ENCODE assay signal across 10 mouse cellular contexts in genomic region chr19:4855951-4856350, GRCm38 (mm10). TPM values are rescaled to one million over a fixed set of nuclear protein-coding genes. Genes with fewer than 3 reads are reported as not detected.
DNase-seq lines count a peak whose midpoint lies in the region; ATAC-seq and TF ChIP-seq lines count a peak whose summit lies in the region.
"Had no signal": no experiment of that assay in that cellular context is flagged by ENCODE, and none has a peak within 500 bp of the region (broad histone marks: within the 10 kb centered on the region; RNA-seq: fewer than 3 reads in every experiment).

No protein-coding gene starts in this region.

- peaks cover 16% of the 10 kb centered on the region for H3K4me1 ChIP-seq in heart, embryonic 10.5 days
- H3K4me1 ChIP-seq in forebrain, embryonic 16.5 days (replicated peaks; ENCODE audit: control insufficient read depth, insufficient read depth, low read length): peaks cover 8% of the 10 kb centered on the region
- H3K4me1 ChIP-seq in liver, embryonic 15.5 days (replicated peaks): peaks cover 59% of the 10 kb centered on the region
- H3K4me1 ChIP-seq in lung, adult 2 months (ENCODE audit: control insufficient read depth, insufficient read depth, low read length): no peaks in the 10 kb centered on the region

- no peak for TF ChIP-seq POLR2A in lung, adult 2 months (IDR thresholded peaks at IDR 0.05; ENCODE audit: borderline replicate concordance, extremely low read depth, low read depth, low read length)

- no peak for ATAC-seq in forebrain, embryonic 16.5 days
- ATAC-seq in liver, embryonic 15.5 days (ENCODE audit: insufficient read depth): no peak

- no peak for DNase-seq in heart, embryonic 10.5 days (ENCODE audit: low spot score)
- no peak for DNase-seq in heart, adult 11 months
- DNase-seq in adrenal gland, postnatal 14 days: peak; percentile 63
- no peak for DNase-seq in thymus, postnatal 25 days
- no peak for DNase-seq in lung, adult 2 months
- DNase-seq in retina, embryonic 14.5 days (ENCODE audit: low spot score): no peak
- DNase-seq: thymus, adult 18-20 months had no signal

- H3K9ac ChIP-seq in forebrain, embryonic 16.5 days (replicated peaks; ENCODE audit: low read depth, low read length): no peak overlapping the region
- H3K9ac ChIP-seq in liver, embryonic 15.5 days: no peak overlapping the region

- peak overlapping the region; percentile 100 for H3K4me2 ChIP-seq in forebrain, embryonic 16.5 days (ENCODE audit: low read length)
- peak overlapping the region; percentile 88 for H3K4me2 ChIP-seq in liver, embryonic 15.5 days

- no peak overlapping the region for H3K27ac ChIP-seq in heart, embryonic 10.5 days
- H3K27ac ChIP-seq in forebrain, embryonic 16.5 days (ENCODE audit: low read length): no peak overlapping the region
- no peak overlapping the region for H3K27ac ChIP-seq in liver, embryonic 15.5 days (replicated peaks)

- TF ChIP-seq CTCF in lung, adult 2 months (IDR thresholded peaks at IDR 0.05; ENCODE audit: insufficient read depth, low read length): no peak

- no peaks in the 10 kb centered on the region for H3K9me3 ChIP-seq in heart, embryonic 10.5 days
- no peaks in the 10 kb centered on the region for H3K9me3 ChIP-seq in forebrain, embryonic 16.5 days (ENCODE audit: control insufficient read depth, low read length)
- H3K9me3 ChIP-seq in liver, embryonic 15.5 days (replicated peaks): no peaks in the 10 kb centered on the region

- H3K36me3 ChIP-seq in heart, embryonic 10.5 days: no peaks in the 10 kb centered on the region; the same call in 1 of the 2 replicates
- no peaks in the 10 kb centered on the region for H3K36me3 ChIP-seq in forebrain, embryonic 16.5 days (ENCODE audit: control insufficient read depth, insufficient read depth)
- H3K36me3 ChIP-seq in liver, embryonic 15.5 days (replicated peaks): no peaks in the 10 kb centered on the region

- H3K27me3 ChIP-seq in heart, embryonic 10.5 days (ENCODE audit: insufficient read depth, poor library complexity, severe bottlenecking): peaks cover 24% of the 10 kb centered on the region
- H3K27me3 ChIP-seq in forebrain, embryonic 16.5 days (replicated peaks; ENCODE audit: control insufficient read depth, insufficient read depth, low read length): no peaks in the 10 kb centered on the region
- H3K27me3 ChIP-seq in liver, embryonic 15.5 days: peaks cover 67% of the 10 kb centered on the region

- 74% methylated on average over 4 of the region's 4 CpGs for WGBS in heart, embryonic 10.5 days
- WGBS in forebrain, embryonic 16.5 days: 61% methylated on average over 4 of the region's 4 CpGs
- 65% methylated on average over 4 of the region's 4 CpGs for WGBS in liver, embryonic 15.5 days (ENCODE audit: insufficient replicate concordance)
- WGBS in lung, adult 2 months: 80% methylated on average over 4 of the region's 4 CpGs

- H3K4me3 ChIP-seq in heart, embryonic 10.5 days: peak overlapping the region; percentile 71
- no peak overlapping the region for H3K4me3 ChIP-seq in forebrain, embryonic 16.5 days (replicated peaks; ENCODE audit: low read length)
- peak overlapping the region; percentile 62 for H3K4me3 ChIP-seq in liver, embryonic 15.5 days (replicated peaks)
- no peak overlapping the region for H3K4me3 ChIP-seq in lung, adult 2 months (replicated peaks; ENCODE audit: extremely low read depth, low read depth, low read length)

RNA-seq across cellular contexts. Expression of gene Ctsf, which starts 1.0 kb away (rescaled TPM):
- polyA plus RNA-seq in heart, embryonic 10.5 days (2016; fragmentation: Nextera tagmentation; extraction: Ambion mirVana): 30.3 and 32.2 TPM in 2 replicates
- total RNA-seq in adrenal gland, postnatal 14 days (2021): 261 and 277 TPM in 2 replicates
- polyA plus RNA-seq in forebrain, embryonic 16.5 days (2015; fragmentation: Nextera tagmentation; extraction: Ambion mirVana): 59.2 and 73.6 TPM in 2 replicates
- 25.8 and 28.8 TPM in 2 replicates for polyA plus RNA-seq in liver, embryonic 15.5 days (2015; fragmentation: Nextera tagmentation; extraction: Ambion mirVana)
- 48.7 and 76.1 TPM in 2 replicates for polyA plus RNA-seq in lung, adult 2 months (2012; rRNA removed)

RNA-seq across cellular contexts. Expression of gene Ccdc87, which starts 16.8 kb away (rescaled TPM):
- polyA plus RNA-seq in heart, embryonic 10.5 days (2016; fragmentation: Nextera tagmentation; extraction: Ambion mirVana): 0.17 TPM in 1 of 2 replicates, not detected in the other
- total RNA-seq in adrenal gland, postnatal 14 days (2021): 0.19 TPM in 2 replicates
- polyA plus RNA-seq in forebrain, embryonic 16.5 days (2015; fragmentation: Nextera tagmentation; extraction: Ambion mirVana): 0.61 and 0.62 TPM in 2 replicates
- not detected in 2 replicates for polyA plus RNA-seq in liver, embryonic 15.5 days (2015; fragmentation: Nextera tagmentation; extraction: Ambion mirVana)
- polyA plus RNA-seq in lung, adult 2 months (2012; rRNA removed): 0.33 and 0.46 TPM in 2 replicates
- total RNA-seq: neutrophil, adult 5-6 weeks had no signal

RNA-seq across cellular contexts. Expression of gene Ccs, which starts 16.8 kb away (rescaled TPM):
- polyA plus RNA-seq in heart, embryonic 10.5 days (2016; fragmentation: Nextera tagmentation; extraction: Ambion mirVana): 39.7 and 54.2 TPM in 2 replicates
- 107 and 116 TPM in 2 replicates for total RNA-seq in adrenal gland, postnatal 14 days (2021)
- 34.7 and 38.6 TPM in 2 replicates for polyA plus RNA-seq in forebrain, embryonic 16.5 days (2015; fragmentation: Nextera tagmentation; extraction: Ambion mirVana)
- polyA plus RNA-seq in liver, embryonic 15.5 days (2015; fragmentation: Nextera tagmentation; extraction: Ambion mirVana): 52.4 and 61.9 TPM in 2 replicates
- polyA plus RNA-seq in lung, adult 2 months (2012; rRNA removed): 32.5 and 44.7 TPM in 2 replicates

RNA-seq across cellular contexts. Expression of gene Actn3, which starts 21.8 kb away (rescaled TPM):
- polyA plus RNA-seq in heart, embryonic 10.5 days (2016; fragmentation: Nextera tagmentation; extraction: Ambion mirVana): 6.8 and 9.9 TPM in 2 replicates
- 0.67 and 1.4 TPM in 2 replicates for total RNA-seq in adrenal gland, postnatal 14 days (2021)
- 0.86 and 0.94 TPM in 2 replicates for polyA plus RNA-seq in forebrain, embryonic 16.5 days (2015; fragmentation: Nextera tagmentation; extraction: Ambion mirVana)
- polyA plus RNA-seq in liver, embryonic 15.5 days (2015; fragmentation: Nextera tagmentation; extraction: Ambion mirVana): 0.85 and 1.2 TPM in 2 replicates
- polyA plus RNA-seq in lung, adult 2 months (2012; rRNA removed): 0.44 and 22.2 TPM in 2 replicates
- total RNA-seq: neutrophil, adult 5-6 weeks had no signal

RNA-seq across cellular contexts. Expression of gene Zdhhc24, which starts 22.5 kb away (rescaled TPM):
- 10.2 and 12.3 TPM in 2 replicates for polyA plus RNA-seq in heart, embryonic 10.5 days (2016; fragmentation: Nextera tagmentation; extraction: Ambion mirVana)
- total RNA-seq in adrenal gland, postnatal 14 days (2021): 15.1 and 17.2 TPM in 2 replicates
- polyA plus RNA-seq in forebrain, embryonic 16.5 days (2015; fragmentation: Nextera tagmentation; extraction: Ambion mirVana): 22.8 and 26.8 TPM in 2 replicates
- 9.7 and 10.9 TPM in 2 replicates for polyA plus RNA-seq in liver, embryonic 15.5 days (2015; fragmentation: Nextera tagmentation; extraction: Ambion mirVana)
- polyA plus RNA-seq in lung, adult 2 months (2012; rRNA removed): 22.3 and 23.6 TPM in 2 replicates

Comparison
In these comparisons a context has a peak if more than half of its experiments do, and no peak if none do; other contexts are left out.
1. H3K4me3 ChIP-seq: peak in heart, embryonic 10.5 days (single experiment) and liver, embryonic 15.5 days (single experiment); none in forebrain, embryonic 16.5 days (single experiment) and lung, adult 2 months (single experiment).